Mouse (Mus musculus) intestine, embryonic 15.5 days (tissue): ENCODE measurements around the gene P2rx2. TPM values are rescaled to one million over a fixed set of nuclear protein-coding genes. Genes with fewer than 3 reads are reported as not detected.

Experiments used
- ATAC-seq: fragments of 200-750 bp; cut with Nextera tagmentation; 2 replicates; pipeline ENCODE4 v1.8.0; 2017; ENCODE audit warnings: moderate TSS enrichment, moderate library complexity
- H3K27ac ChIP-seq: fragments of 300-500 bp; sonication (generic); 2 replicates; pipeline ENCODE4 v1.5.1; 2015; ENCODE audit warnings: mild to moderate bottlenecking, inconsistent platforms
- H3K27me3 ChIP-seq: fragments of 300-500 bp; sonication (generic); replicated peaks from 2 replicates; pipeline ENCODE4 v1.6.1; 2015; ENCODE audit warnings: inconsistent platforms
- H3K36me3 ChIP-seq: fragments of 300-500 bp; sonication (generic); 2 replicates; pipeline ENCODE4 v1.6.1; 2015; ENCODE audit warnings: inconsistent platforms
- H3K4me1 ChIP-seq: fragments of 300-500 bp; sonication (generic); replicated peaks from 2 replicates; pipeline ENCODE4 v1.6.1; 2015; ENCODE audit warnings: inconsistent platforms
- H3K4me2 ChIP-seq: fragments of 300-500 bp; sonication (generic); replicated peaks from 2 replicates; pipeline ENCODE4 v1.6.1; 2015; ENCODE audit warnings: mild to moderate bottlenecking, inconsistent platforms
- H3K4me3 ChIP-seq: fragments of 300-500 bp; sonication (generic); replicated peaks from 2 replicates; pipeline ENCODE4 v1.5.1; 2015; ENCODE audit warnings: inconsistent platforms
- H3K9ac ChIP-seq: fragments of 300-500 bp; sonication (generic); 2 replicates; pipeline ENCODE4 v1.6.1; 2015; ENCODE audit warnings: inconsistent platforms
- H3K9me3 ChIP-seq: fragments of 300-500 bp; sonication (generic); 2 replicates; pipeline ENCODE4 v1.6.1; 2016; ENCODE audit warnings: inconsistent platforms
- WGBS: fragments of 180-500 bp; shearing (Covaris S2); methylation state at CpG from one replicate; pipeline ENCODE4 v1.1.7; 2015; 5-methylcytosine and 5-hydroxymethylcytosine counted together
- polyA plus RNA-seq: library from polyadenylated mRNA; unstranded; fragments of >200 nt; fragmentation: Nextera tagmentation; extraction: Ambion mirVana; gene quantifications from 2 replicates; pipeline ENCODE4 v1.2.1, GENCODE M21; 2015

The P2rx2 gene
- polyA plus RNA-seq, result 0.61 and 1.4 TPM in 2 replicates

DNA sequence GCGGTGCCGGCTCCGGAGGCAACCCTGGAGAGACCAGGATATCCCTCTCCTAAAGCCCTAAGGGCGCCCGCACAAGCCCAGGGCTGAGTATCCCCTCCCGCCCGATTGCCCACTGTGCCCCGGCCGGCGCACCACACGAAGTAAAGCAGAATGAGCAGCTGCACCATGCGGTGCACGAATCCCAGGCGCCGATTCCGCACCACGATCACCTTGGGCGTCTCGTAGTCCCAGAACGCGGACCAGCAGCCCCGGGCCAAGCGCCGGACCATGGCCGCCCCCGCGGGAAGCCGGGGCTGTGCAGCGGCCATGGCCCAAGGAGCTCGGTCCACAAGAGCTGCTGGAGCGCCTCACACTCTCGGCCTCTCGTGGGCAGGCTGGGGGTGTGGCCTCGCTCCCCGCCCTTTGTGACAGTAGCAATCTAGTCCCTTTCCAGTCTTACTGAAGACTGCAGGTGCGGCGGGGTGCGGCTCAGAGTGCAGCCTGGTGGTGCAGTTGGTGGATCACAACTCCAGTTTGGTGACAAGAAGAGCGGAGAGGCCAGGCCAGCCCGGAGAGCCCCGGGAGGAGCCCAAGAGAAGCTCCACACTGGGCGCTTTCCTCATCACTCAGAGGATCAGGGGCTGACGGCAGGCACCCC, at the start of gene P2rx2:
Gene P2rx2 (minus strand): TSS at position 565 of the 637 bp plus-strand sequence.
- Histone ChIP-seq H3K27me3 (peaks cover 20% of the 10 kb centered on the region), H3K9me3 (no peaks in the 10 kb centered on the region), H3K4me1 (peaks cover 6% of the 10 kb centered on the region), H3K9ac (peak within 1 kb of the TSS; percentile 55), H3K36me3 (no peaks in the 10 kb centered on the region), H3K27ac (no peak within 1 kb of the TSS), H3K4me2 (peak within 1 kb of the TSS; percentile 98), H3K4me3 (peak within 1 kb of the TSS; percentile 49)
- ATAC-seq, result peak; percentile 92
- under 1% methylated on average over 43 of the region's 43 CpGs for WGBS

DNA sequence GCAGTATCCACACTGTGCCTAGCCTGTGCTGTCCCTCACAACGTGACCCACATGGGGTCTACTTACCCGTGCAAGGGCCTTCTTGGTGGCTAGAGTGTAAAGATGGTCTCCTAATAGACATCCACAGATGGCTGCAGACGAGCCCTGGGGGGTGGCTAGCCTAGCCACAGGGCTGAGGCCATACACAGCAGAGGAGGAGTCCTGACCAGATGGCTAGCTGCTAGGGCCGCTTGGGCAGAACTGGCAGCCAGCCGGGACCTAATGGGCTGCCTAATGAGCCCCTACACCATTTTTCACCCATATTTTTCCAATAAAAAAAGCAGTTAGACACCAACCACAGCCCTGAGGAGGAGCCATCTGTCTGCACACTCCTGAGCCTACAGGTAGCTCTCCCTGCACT, 49.7 kb upstream of the P2rx2 start:
- Histone ChIP-seq H3K4me1 (no peaks in the 10 kb centered on the region), H3K4me3 (no peak overlapping the region), H3K4me2 (no peak overlapping the region), H3K27ac (no peak overlapping the region), H3K36me3 (no peaks in the 10 kb centered on the region), H3K27me3 (no peaks in the 10 kb centered on the region), H3K9ac (no peak overlapping the region), H3K9me3 (no peaks in the 10 kb centered on the region)
- WGBS, result 80% methylated on average over 5 of the region's 5 CpGs
- ATAC-seq, result no peak

DNA sequence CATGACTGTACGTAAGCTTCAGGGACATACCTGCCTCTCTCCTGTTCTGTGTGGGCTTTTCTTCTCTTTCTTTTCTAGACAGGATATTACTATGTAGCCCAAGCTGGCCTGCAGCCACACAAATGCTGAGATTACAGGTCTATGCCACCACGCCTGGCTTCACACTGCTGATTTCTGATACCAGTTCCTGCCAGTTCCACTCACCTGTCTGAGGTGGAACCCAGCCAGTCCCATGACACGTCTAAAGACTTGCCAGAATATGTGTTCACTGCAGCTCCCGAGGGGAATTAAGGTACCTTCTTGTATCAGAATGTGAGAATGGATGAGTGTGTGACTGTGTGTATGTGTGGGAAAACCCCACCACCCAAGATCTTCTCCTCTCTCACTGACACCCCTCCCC, 47.6 kb upstream of the P2rx2 start:
- H3K4me2 ChIP-seq, result no peak overlapping the region
- no peak for ATAC-seq
- no peak overlapping the region for H3K4me3 ChIP-seq
- H3K27ac ChIP-seq, result no peak overlapping the region
- peaks cover 14% of the 10 kb centered on the region; the same call in 1 of the 2 replicates for H3K4me1 ChIP-seq
- no peak overlapping the region for H3K9ac ChIP-seq
- no peaks in the 10 kb centered on the region for H3K9me3 ChIP-seq
- no peaks in the 10 kb centered on the region for H3K36me3 ChIP-seq
- WGBS, result 87% methylated on average over 4 of the region's 4 CpGs
- no peaks in the 10 kb centered on the region; the same call in 1 of the 2 replicates for H3K27me3 ChIP-seq

DNA sequence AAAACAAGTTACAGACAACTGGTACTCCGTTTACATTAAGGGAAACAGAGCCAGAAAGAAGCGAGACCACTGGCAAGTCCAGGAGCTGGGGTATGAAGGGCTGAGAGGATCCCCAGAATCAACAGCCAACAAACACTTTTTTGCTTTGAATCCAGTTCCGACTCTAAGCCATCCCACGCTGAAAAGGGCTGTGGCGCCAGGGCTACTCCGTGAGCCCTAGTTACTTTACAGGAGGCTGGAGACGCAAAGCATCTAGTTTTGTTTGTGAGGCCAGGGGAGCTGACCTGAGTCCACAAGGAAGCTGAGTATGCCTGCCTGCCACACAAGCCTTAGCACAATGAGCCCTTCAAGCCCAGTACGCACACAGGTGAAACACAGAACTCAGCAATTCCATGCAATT, 44.3 kb upstream of the P2rx2 start:
- WGBS, result 17% methylated on average over 8 of the region's 8 CpGs

DNA sequence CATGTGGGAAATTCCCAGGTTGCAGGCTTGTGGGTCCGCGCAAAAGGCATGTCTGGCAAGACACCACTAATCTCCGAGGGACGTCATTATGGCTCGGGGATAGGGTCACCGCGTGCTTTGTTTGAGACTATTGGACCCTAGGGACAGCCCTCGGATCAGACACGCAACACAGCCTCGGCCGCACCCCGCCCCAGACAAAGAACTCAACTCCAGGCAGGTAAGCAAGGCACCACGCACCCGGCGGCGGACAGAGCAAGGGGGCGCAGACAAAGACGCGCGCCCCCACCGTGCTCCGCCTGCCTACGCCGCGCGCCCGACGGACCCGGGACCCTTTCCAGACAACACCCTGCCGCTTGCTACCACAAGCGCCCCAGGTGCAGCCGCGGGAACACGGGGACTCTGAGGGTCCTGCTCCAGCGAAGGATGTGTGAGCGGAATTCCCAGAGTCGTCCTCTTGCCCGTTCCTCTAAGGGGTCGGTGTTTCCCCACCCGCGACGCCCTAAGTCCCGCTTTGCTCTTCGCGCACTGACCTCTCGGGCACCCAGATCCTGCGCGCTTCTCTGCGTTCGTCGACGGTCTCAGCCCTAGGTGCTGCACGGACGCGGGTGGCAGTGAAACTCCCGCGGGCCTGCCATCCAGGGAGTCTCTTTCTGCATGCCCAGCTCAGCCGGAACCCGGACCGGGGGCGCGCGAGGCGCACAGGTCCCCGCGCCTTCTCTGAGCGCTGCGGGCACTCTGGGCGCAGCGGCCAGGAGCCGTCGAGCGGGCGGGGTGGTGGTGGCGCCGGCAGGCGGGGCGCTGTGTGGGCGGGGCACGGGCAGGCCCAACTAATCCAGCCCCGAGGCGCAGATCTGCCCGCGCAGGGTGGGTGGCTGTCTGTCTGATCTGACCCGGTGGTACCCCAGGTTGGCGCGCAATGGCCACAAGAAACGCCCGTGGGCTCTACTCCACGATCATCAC, 43.6 kb upstream of the P2rx2 start:
- WGBS, result under 1% methylated on average over 87 of the region's 90 CpGs
- 0 out of 2 replicates have a peak overlapping the region, but pooled peaks have one; percentile 6 for H3K27ac ChIP-seq
- ATAC-seq, result peak; percentile 94
- peak overlapping the region; percentile 92 for H3K4me2 ChIP-seq
- H3K36me3 ChIP-seq, result no peaks in the 10 kb centered on the region
- peak overlapping the region; percentile 54 for H3K9ac ChIP-seq
- H3K4me3 ChIP-seq, result peak overlapping the region; percentile 62
- H3K27me3 ChIP-seq, result no peaks in the 10 kb centered on the region; the same call in 1 of the 2 replicates
- peaks cover 14% of the 10 kb centered on the region; the same call in 1 of the 2 replicates for H3K4me1 ChIP-seq
- no peaks in the 10 kb centered on the region for H3K9me3 ChIP-seq

More for the DNA sequence above, 44.3 kb upstream of the P2rx2 start:
- no peaks in the 10 kb centered on the region; the same call in 1 of the 2 replicates for H3K27me3 ChIP-seq
- H3K4me3 ChIP-seq, result peak overlapping the region; percentile 62
- no peaks in the 10 kb centered on the region for H3K36me3 ChIP-seq
- H3K9me3 ChIP-seq, result no peaks in the 10 kb centered on the region
- H3K27ac ChIP-seq, result no peak overlapping the region
- ATAC-seq, result peak; percentile 31
- peak overlapping the region; percentile 92 for H3K4me2 ChIP-seq
- H3K4me1 ChIP-seq, result peaks cover 14% of the 10 kb centered on the region; the same call in 1 of the 2 replicates
- no peak overlapping the region for H3K9ac ChIP-seq

DNA sequence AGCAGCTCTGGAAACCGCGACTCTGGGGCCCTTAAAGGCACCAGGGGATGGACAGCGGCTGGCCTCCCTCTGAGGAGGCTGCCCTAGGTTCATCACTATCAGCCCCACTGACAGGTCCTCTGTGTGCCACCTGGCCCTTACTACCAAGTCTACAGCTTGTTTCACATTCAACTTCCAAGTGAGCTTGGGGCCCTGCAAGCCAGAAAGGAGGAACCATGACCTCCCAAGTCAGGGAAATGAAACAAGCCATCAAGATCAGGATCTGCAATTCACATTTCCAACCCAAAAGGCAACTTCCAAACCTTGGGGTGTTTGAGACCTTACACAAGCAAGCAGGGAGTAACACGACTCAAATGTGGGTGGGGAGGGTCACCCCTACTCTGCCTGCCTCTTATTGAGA, 42.3 kb upstream of the P2rx2 start:
- peaks cover 14% of the 10 kb centered on the region; the same call in 1 of the 2 replicates for H3K4me1 ChIP-seq
- H3K36me3 ChIP-seq, result no peaks in the 10 kb centered on the region; the same call in 1 of the 2 replicates
- WGBS, result 57% methylated on average over 4 of the region's 4 CpGs
- no peak overlapping the region for H3K9ac ChIP-seq
- H3K9me3 ChIP-seq, result no peaks in the 10 kb centered on the region
- H3K4me3 ChIP-seq, result no peak overlapping the region
- ATAC-seq, result no peak
- H3K27ac ChIP-seq, result no peak overlapping the region
- H3K4me2 ChIP-seq, result peak overlapping the region; percentile 92; the same call in 1 of the 2 replicates
- no peaks in the 10 kb centered on the region; the same call in 1 of the 2 replicates for H3K27me3 ChIP-seq

DNA sequence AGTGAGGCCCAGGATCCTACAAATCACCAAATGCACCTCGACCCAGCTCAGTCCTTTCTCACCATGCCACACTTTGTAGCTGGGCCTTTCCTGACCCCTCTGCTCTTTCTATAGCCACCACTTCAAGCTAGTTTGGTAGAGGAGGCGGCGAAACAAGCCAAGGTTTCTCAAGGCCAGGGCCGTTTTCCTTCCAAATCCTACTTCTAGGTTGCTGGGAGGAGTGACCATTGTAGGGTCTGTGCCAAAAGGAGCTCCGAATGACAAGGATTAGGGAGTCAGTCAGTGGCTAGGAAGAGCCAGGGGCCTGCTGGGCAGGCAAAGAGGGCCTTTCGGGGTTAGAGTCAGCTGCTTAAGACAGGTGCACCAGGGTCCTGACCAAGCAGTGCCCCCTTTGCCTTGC, 41.5 kb upstream of the P2rx2 start:
- H3K4me3 ChIP-seq, result no peak overlapping the region
- no peaks in the 10 kb centered on the region; the same call in 1 of the 2 replicates for H3K36me3 ChIP-seq
- 91% methylated on average over 6 of the region's 6 CpGs for WGBS
- no peak overlapping the region for H3K9ac ChIP-seq
- no peak for ATAC-seq
- H3K4me2 ChIP-seq, result no peak overlapping the region
- peaks cover 14% of the 10 kb centered on the region; the same call in 1 of the 2 replicates for H3K4me1 ChIP-seq
- H3K27me3 ChIP-seq, result no peaks in the 10 kb centered on the region; the same call in 1 of the 2 replicates
- H3K27ac ChIP-seq, result no peak overlapping the region
- H3K9me3 ChIP-seq, result no peaks in the 10 kb centered on the region

DNA sequence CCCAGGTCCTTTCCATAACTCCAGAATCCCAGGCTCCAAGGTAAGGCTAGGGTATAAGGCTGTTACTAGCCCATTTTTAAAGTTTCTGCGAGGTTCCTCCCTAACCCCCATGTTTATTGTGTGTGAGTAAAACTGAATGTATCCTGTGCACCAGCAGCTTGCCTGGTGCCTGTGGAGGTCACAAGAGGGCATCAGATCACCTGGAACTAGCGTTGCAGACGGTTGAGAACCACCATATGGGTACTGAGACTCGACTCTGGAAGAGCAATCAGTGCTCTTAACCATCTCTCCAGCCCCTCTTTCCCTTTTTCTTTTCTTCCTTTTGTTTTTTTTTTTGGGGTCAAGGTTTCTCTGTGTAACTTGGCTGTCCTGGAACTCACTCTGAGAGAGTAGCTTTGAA, 36.8 kb upstream of the P2rx2 start:
- Histone ChIP-seq H3K27ac (no peak overlapping the region), H3K4me3 (no peak overlapping the region), H3K9me3 (no peaks in the 10 kb centered on the region), H3K4me1 (no peaks in the 10 kb centered on the region), H3K4me2 (no peak overlapping the region), H3K27me3 (no peaks in the 10 kb centered on the region), H3K9ac (no peak overlapping the region), H3K36me3 (peaks cover 13% of the 10 kb centered on the region)
- 82% methylated on average over 4 of the region's 4 CpGs for WGBS
- no peak for ATAC-seq

DNA sequence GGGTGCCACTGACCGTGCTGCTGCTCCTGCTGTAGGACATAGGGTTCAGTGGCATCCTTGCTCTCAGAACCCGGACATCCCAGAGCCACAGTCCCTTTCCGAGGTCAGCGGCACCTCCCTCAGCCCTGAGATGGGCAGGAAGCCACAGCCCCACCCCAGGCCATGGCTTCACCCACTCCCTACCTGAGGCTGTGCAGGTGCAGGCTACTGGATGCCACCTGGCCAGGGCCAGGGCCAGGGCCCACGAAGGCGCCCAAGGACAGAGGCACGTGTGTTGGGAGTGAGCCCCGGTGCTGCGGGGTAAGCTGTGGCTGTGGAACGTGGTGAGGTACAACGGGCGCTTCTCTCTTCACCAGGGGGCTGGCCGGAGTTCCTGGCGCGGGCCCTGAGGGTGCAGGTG, 36.1 kb upstream of the P2rx2 start:
- Histone ChIP-seq H3K9me3 (no peaks in the 10 kb centered on the region), H3K4me2 (no peak overlapping the region), H3K36me3 (peaks cover 13% of the 10 kb centered on the region), H3K9ac (no peak overlapping the region), H3K4me3 (no peak overlapping the region), H3K4me1 (no peaks in the 10 kb centered on the region), H3K27me3 (no peaks in the 10 kb centered on the region), H3K27ac (no peak overlapping the region)
- 89% methylated on average over 15 of the region's 15 CpGs for WGBS
- ATAC-seq, result no peak

DNA sequence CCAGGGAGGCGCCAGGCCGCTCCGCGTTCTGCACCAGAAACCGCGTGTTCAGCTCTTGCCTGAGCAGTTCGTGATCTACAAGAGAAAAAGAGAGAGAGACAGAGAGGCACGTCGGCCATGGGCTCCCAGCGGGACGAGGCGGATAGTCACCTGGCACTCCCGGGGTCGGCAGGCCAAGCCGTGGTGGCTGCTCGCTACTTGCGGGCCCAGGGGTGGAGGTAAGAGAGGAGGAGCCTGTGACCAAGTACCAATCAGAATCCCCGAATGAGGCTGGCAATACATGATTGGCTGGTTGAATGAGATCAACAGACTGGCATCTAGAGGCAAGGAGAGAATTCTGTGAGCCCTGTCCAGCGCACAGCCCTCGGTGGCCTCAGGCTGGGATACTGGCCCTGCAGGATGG, 35.2 kb upstream of the P2rx2 start:
- peak; percentile 27; the same call in 1 of the 2 replicates for ATAC-seq
- WGBS, result 44% methylated on average over 20 of the region's 20 CpGs

DNA sequence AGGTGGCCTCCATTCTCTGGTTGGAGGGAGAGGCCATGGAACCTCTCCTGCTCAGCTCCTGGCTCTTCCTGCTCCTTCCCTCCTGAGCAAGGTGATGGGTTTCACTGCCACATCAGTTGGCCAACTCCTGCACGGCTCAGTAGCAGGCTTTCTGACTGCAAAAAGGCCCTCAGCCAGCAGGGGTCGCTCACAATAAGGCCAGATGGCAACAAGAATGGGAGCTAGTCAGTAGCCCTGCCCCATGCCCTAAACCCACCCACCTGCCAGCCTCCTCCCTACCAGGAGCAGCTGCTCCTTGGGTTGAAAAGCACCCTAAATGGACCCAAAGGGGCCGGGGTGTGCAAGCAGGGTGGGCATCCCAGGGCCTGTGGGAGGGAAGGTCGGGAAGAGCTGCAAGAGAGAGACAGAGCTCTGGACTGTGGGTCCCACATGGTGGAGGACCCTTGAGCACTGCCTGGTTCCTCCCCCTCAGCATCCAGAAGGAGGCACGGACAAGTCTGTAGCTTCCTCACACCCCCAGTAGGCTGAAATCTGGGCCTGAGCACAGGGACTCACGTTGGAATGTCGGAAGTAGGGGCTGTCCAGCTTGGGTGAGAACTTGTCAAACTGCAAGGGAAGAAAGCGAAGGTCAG, 33.9 kb upstream of the P2rx2 start:
- no peak overlapping the region for H3K4me3 ChIP-seq
- no peaks in the 10 kb centered on the region for H3K9me3 ChIP-seq
- H3K9ac ChIP-seq, result no peak overlapping the region
- H3K4me1 ChIP-seq, result no peaks in the 10 kb centered on the region
- H3K4me2 ChIP-seq, result no peak overlapping the region
- ATAC-seq, result 0 out of 2 replicates have a peak, but pooled peaks have one; percentile 57
- H3K27ac ChIP-seq, result no peak overlapping the region
- H3K27me3 ChIP-seq, result no peaks in the 10 kb centered on the region
- 59% methylated on average over 8 of the region's 8 CpGs for WGBS
- peaks cover 13% of the 10 kb centered on the region for H3K36me3 ChIP-seq

More for the DNA sequence above, 35.2 kb upstream of the P2rx2 start:
- Histone ChIP-seq H3K9ac (no peak overlapping the region), H3K4me1 (no peaks in the 10 kb centered on the region), H3K4me2 (no peak overlapping the region), H3K9me3 (no peaks in the 10 kb centered on the region), H3K36me3 (peaks cover 13% of the 10 kb centered on the region), H3K27ac (no peak overlapping the region), H3K27me3 (no peaks in the 10 kb centered on the region), H3K4me3 (no peak overlapping the region)
